Mouse (Mus musculus): ENCODE data around the gene Emc8. TPM values are rescaled to one million over a fixed set of nuclear protein-coding genes. Genes with fewer than 3 reads are reported as not detected.
"Not testable (repeated sequence)": the region's sequence is repeated elsewhere in the genome, so short reads cannot be mapped to it uniquely, and the experiment has no call there.

Gene Emc8
- polyA plus RNA-seq, 1 experiment from 2014 or later: 208 TPM

GRCm38 (mm10) chr8:120684082-120684481 is 15.7 kb upstream of the Emc8 start:
- Histone ChIP-seq H3K4me1 (peaks cover 17% of the 10 kb centered on the region; the same call in 1 of the 2 replicates), H3K27ac (no peak overlapping the region; the same call in 1 of the 2 replicates), H3K27me3 (replicated peaks) (peaks cover 8% of the 10 kb centered on the region; the same call in 1 of the 2 replicates), H3K4me3 (replicated peaks) (no peak overlapping the region), H3K9me3 (no peaks in the 10 kb centered on the region), H3K36me3 (no peaks in the 10 kb centered on the region), H3K9ac (no peak overlapping the region), H3K4me2 (no peak overlapping the region)
- WGBS: 65% methylated on average over 5 of the region's 5 CpGs
- no peak for ATAC-seq (ENCODE audit: insufficient read depth, low FRiP score, low read depth)

- no peaks in the 10 kb centered on the region for H3K36me3 ChIP-seq
- WGBS: 17% methylated on average over 10 of the region's 10 CpGs
- no peak overlapping the region for H3K4me3 ChIP-seq (replicated peaks)
- H3K27ac ChIP-seq: no peak overlapping the region
- peaks cover 4% of the 10 kb centered on the region; the same call in 1 of the 2 replicates for H3K27me3 ChIP-seq (replicated peaks)
- no peaks in the 10 kb centered on the region for H3K9me3 ChIP-seq
- H3K9ac ChIP-seq: no peak overlapping the region
- H3K4me1 ChIP-seq: peaks cover 17% of the 10 kb centered on the region; the same call in 1 of the 2 replicates
- no peak overlapping the region for H3K4me2 ChIP-seq
- ATAC-seq (ENCODE audit: insufficient read depth, low FRiP score, low read depth): peak; percentile 50
Observed at GRCm38 (mm10) chr8:120683602-120684001, 15.2 kb upstream of the Emc8 start.

GRCm38 (mm10) chr8:120681113-120681512 is 12.7 kb upstream of the Emc8 start:
- Histone ChIP-seq H3K4me2 (no peak overlapping the region), H3K4me3 (replicated peaks) (no peak overlapping the region), H3K36me3 (no peaks in the 10 kb centered on the region), H3K9me3 (no peaks in the 10 kb centered on the region), H3K27me3 (replicated peaks) (no peaks in the 10 kb centered on the region), H3K27ac (no peak overlapping the region), H3K4me1 (peaks cover 17% of the 10 kb centered on the region; the same call in 1 of the 2 replicates), H3K9ac (no peak overlapping the region)
- ATAC-seq (ENCODE audit: insufficient read depth, low FRiP score, low read depth): no peak
- 74% methylated on average over 10 of the region's 10 CpGs for WGBS

GRCm38 (mm10) chr8:120680405-120680804 is 12.0 kb upstream of the Emc8 start:
- WGBS: 56% methylated on average over 7 of the region's 7 CpGs
- not testable (repeated sequence) for H3K9ac ChIP-seq; H3K36me3 ChIP-seq; H3K27ac ChIP-seq; H3K4me3 ChIP-seq (replicated peaks); H3K4me2 ChIP-seq; H3K27me3 ChIP-seq (replicated peaks); H3K9me3 ChIP-seq; ATAC-seq (ENCODE audit: insufficient read depth, low FRiP score, low read depth)
- peaks cover 14% of the 10 kb centered on the region; the same call in 1 of the 2 replicates for H3K4me1 ChIP-seq

- WGBS: 41% methylated on average over 11 of the region's 11 CpGs
- no peak overlapping the region for H3K4me2 ChIP-seq
- no peaks in the 10 kb centered on the region for H3K27me3 ChIP-seq (replicated peaks)
- no peak overlapping the region for H3K4me3 ChIP-seq (replicated peaks)
- H3K27ac ChIP-seq: no peak overlapping the region
- no peaks in the 10 kb centered on the region for H3K9me3 ChIP-seq
- H3K4me1 ChIP-seq: peaks cover 8% of the 10 kb centered on the region; the same call in 1 of the 2 replicates
- ATAC-seq (ENCODE audit: insufficient read depth, low FRiP score, low read depth): peak; percentile 33; the same call in 1 of the 2 replicates
- no peak overlapping the region for H3K9ac ChIP-seq
- H3K36me3 ChIP-seq: no peaks in the 10 kb centered on the region
Observed at GRCm38 (mm10) chr8:120679629-120680387, 11.4 kb upstream of the Emc8 start.

GRCm38 (mm10) chr8:120678447-120678846 is 10.1 kb upstream of the Emc8 start:
- H3K4me2 ChIP-seq: no peak overlapping the region
- no peaks in the 10 kb centered on the region for H3K4me1 ChIP-seq
- no peak overlapping the region for H3K27ac ChIP-seq
- 9% methylated on average over 10 of the region's 10 CpGs for WGBS
- H3K4me3 ChIP-seq (replicated peaks): no peak overlapping the region
- no peaks in the 10 kb centered on the region for H3K27me3 ChIP-seq (replicated peaks)
- peak; percentile 57 for ATAC-seq (ENCODE audit: insufficient read depth, low FRiP score, low read depth)
- H3K9ac ChIP-seq: no peak overlapping the region
- H3K9me3 ChIP-seq: no peaks in the 10 kb centered on the region
- H3K36me3 ChIP-seq: peaks cover 8% of the 10 kb centered on the region

- H3K9ac ChIP-seq: no peak overlapping the region
- no peaks in the 10 kb centered on the region for H3K9me3 ChIP-seq
- 76% methylated on average over 8 of the region's 8 CpGs for WGBS
- peaks cover 5% of the 10 kb centered on the region; the same call in 1 of the 2 replicates for H3K4me1 ChIP-seq
- no peaks in the 10 kb centered on the region for H3K27me3 ChIP-seq (replicated peaks)
- no peak overlapping the region for H3K27ac ChIP-seq
- H3K4me2 ChIP-seq: no peak overlapping the region
- H3K36me3 ChIP-seq: peaks cover 31% of the 10 kb centered on the region
- ATAC-seq (ENCODE audit: insufficient read depth, low FRiP score, low read depth): no peak
- no peak overlapping the region for H3K4me3 ChIP-seq (replicated peaks)
Observed at GRCm38 (mm10) chr8:120675718-120676117, 7.3 kb upstream of the Emc8 start.

- no peak overlapping the region for H3K4me3 ChIP-seq (replicated peaks)
- peaks cover 40% of the 10 kb centered on the region for H3K36me3 ChIP-seq
- H3K4me2 ChIP-seq: no peak overlapping the region
- WGBS: 93% methylated on average over 7 of the region's 7 CpGs
- H3K9ac ChIP-seq: no peak overlapping the region
- peaks cover 19% of the 10 kb centered on the region for H3K4me1 ChIP-seq
- H3K27ac ChIP-seq: no peak overlapping the region
- no peaks in the 10 kb centered on the region for H3K9me3 ChIP-seq
- ATAC-seq (ENCODE audit: insufficient read depth, low FRiP score, low read depth): no peak
- no peaks in the 10 kb centered on the region for H3K27me3 ChIP-seq (replicated peaks)
Observed at GRCm38 (mm10) chr8:120673298-120673697, 4.9 kb upstream of the Emc8 start.

- H3K27ac ChIP-seq: no peak overlapping the region
- ATAC-seq (ENCODE audit: insufficient read depth, low FRiP score, low read depth): no peak
- H3K9me3 ChIP-seq: no peaks in the 10 kb centered on the region
- peaks cover 19% of the 10 kb centered on the region for H3K4me1 ChIP-seq
- no peak overlapping the region for H3K9ac ChIP-seq
- WGBS: 86% methylated on average over 16 of the region's 16 CpGs
- H3K36me3 ChIP-seq: peaks cover 40% of the 10 kb centered on the region
- H3K4me3 ChIP-seq (replicated peaks): no peak overlapping the region
- H3K27me3 ChIP-seq (replicated peaks): no peaks in the 10 kb centered on the region
- no peak overlapping the region for H3K4me2 ChIP-seq
Observed at GRCm38 (mm10) chr8:120672626-120673229, 4.4 kb upstream of the Emc8 start.

- peaks cover 40% of the 10 kb centered on the region for H3K36me3 ChIP-seq
- ATAC-seq (ENCODE audit: insufficient read depth, low FRiP score, low read depth): no peak
- no peaks in the 10 kb centered on the region for H3K27me3 ChIP-seq (replicated peaks)
- no peak overlapping the region for H3K27ac ChIP-seq
- H3K9ac ChIP-seq: no peak overlapping the region
- no peaks in the 10 kb centered on the region for H3K9me3 ChIP-seq
- H3K4me1 ChIP-seq: peaks cover 22% of the 10 kb centered on the region
- H3K4me2 ChIP-seq: no peak overlapping the region
- WGBS: 63% methylated on average over 6 of the region's 6 CpGs
- H3K4me3 ChIP-seq (replicated peaks): no peak overlapping the region
Observed at GRCm38 (mm10) chr8:120671775-120672174, 3.4 kb upstream of the Emc8 start.

GRCm38 (mm10) chr8:120667561-120668373 is 606 bp downstream of the Emc8 start, which contains the start of the genes Gm27021 and Cox4i1:
TSS of gene Gm27021 (minus strand) at chr8:120668079.
TSS of gene Cox4i1 (plus strand) at chr8:120668222.
- H3K4me3 ChIP-seq (replicated peaks): peak within 1 kb of the TSS; percentile 97
- H3K4me1 ChIP-seq: peaks cover 47% of the 10 kb centered on the region
- peaks cover 25% of the 10 kb centered on the region for H3K36me3 ChIP-seq
- no peaks in the 10 kb centered on the region for H3K9me3 ChIP-seq
- peak within 1 kb of the TSS; percentile 96 for H3K9ac ChIP-seq
- H3K27ac ChIP-seq: peak within 1 kb of the TSS; percentile 84
- WGBS: under 1% methylated on average over 105 of the region's 105 CpGs
- H3K4me2 ChIP-seq: peak within 1 kb of the TSS; percentile 85
- ATAC-seq (ENCODE audit: insufficient read depth, low FRiP score, low read depth): peak; percentile 94
- no peaks in the 10 kb centered on the region for H3K27me3 ChIP-seq (replicated peaks)

Data from stomach, embryonic 15.5 days (tissue).